Mouse (Mus musculus): ENCODE measurements at regions not wholly inside any gene's neighbourhood (a gene's known extent, or its start where the extent isn't known, plus 50 kb on each side); places are given as distances from the start of the nearest gene placed in this dataset.

- TF ChIP-seq CTCF (IDR thresholded peaks at IDR 0.05; ENCODE audit: low read depth, low read length) (no peak), POLR2AphosphoS5 (IDR thresholded peaks at IDR 0.05; ENCODE audit: insufficient replicate concordance, low read depth, low read length) (no peak), TAL1 (conservative IDR thresholded peaks at IDR 0.05; ENCODE audit: low read depth, low read length) (no peak), GATA1 (IDR thresholded peaks at IDR 0.05; ENCODE audit: borderline replicate concordance, low read length) (no peak)
These were observed 64.8 kb upstream of the Serpine2 start for GRCm38 (mm10) chr1:79925776-79926175.
